Mouse (Mus musculus) spleen, adult 2 months (tissue): ENCODE data around the gene Map3k12.

Experiments used
- CTCF ChIP-seq: fragments of 200-500 bp; IDR thresholded peaks from 2 replicates; pipeline ENCODE4 v1.5.1; 2011; ENCODE audit warnings: mild to moderate bottlenecking, inconsistent platforms; ENCODE audit not compliant: insufficient read depth, insufficient read length, insufficient replicate concordance; ENCODE audit errors: extremely low read depth
- POLR2A ChIP-seq: fragments of 200-500 bp; IDR thresholded peaks from 2 replicates; pipeline ENCODE4 v1.6.1; 2011; ENCODE audit warnings: low read depth, low read length, inconsistent platforms

DNA sequence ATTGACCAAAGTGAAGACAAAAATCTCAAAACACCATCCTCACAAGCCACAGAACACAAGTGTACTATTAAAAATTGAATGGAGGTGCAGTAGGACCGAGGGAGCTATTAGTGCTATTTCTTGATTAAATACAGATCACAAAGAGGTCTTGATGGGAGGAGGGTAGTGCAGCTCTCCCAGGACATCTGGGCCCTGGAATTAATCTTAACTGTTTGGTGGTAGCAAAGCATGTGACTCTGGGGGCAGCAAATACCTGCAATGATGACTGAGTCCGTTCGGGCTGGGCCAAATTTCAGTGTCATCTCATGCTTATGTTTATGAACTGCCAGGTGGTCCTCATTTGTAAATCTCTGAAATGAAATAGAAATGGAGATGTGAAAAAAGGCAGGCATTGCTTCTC lies 46.2 kb upstream of the Map3k12 start:
- TF ChIP-seq CTCF (no peak), POLR2A (no peak)
